Mouse (Mus musculus): ENCODE data around the gene Frem1. TPM values are rescaled to one million over a fixed set of nuclear protein-coding genes. Genes with fewer than 3 reads are reported as not detected.
A peak's percentile ranks its signal among the peaks of the same experiment; 100 is the strongest.

The Frem1 gene
- total RNA-seq, 2 experiments from 2014 or later = 5.1 to 5.9 TPM

GRCm38 (mm10) chr4:83030097-83030496, 22.0 kb downstream of the Frem1 start:
- no peak for DNase-seq

DNA sequence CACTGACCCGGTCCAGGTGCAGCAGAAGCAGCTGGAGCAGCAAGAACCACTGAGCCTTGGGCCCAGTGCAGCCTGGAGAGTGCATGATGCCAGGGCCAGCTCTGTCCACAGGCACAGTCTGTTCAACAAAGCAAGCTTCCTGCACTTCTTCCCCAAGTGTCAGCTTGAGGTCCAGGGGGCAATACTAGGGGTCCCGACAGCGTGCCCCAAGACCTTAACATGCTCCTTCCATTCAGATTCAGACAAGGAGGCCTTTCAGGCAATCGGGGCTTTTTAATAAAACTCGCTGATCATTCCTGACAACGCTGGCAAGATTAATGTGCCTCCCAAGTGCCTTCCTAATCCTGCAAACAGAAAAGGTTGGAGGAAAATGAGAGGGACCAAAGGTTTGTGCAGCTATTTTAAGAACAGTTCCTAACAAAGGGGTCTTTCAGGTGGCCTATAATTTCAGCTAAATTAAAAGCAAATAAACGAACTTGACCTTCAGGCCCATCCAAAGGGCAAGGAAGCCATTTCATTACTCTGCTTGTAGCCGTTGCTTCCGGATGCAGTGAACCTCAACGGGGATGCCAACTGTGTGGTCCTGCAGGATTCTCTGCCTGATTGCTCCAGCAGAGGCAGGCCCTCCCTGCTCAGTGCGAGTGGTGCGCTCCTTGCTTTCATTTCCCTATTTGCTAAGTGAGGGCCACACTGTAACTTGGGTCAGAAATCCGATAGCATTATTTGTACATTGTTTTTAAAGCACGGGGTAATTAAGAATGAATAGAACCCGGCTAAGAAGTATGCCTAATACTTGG, 31.2 kb downstream of the Frem1 start:
- no peak for DNase-seq

DNA sequence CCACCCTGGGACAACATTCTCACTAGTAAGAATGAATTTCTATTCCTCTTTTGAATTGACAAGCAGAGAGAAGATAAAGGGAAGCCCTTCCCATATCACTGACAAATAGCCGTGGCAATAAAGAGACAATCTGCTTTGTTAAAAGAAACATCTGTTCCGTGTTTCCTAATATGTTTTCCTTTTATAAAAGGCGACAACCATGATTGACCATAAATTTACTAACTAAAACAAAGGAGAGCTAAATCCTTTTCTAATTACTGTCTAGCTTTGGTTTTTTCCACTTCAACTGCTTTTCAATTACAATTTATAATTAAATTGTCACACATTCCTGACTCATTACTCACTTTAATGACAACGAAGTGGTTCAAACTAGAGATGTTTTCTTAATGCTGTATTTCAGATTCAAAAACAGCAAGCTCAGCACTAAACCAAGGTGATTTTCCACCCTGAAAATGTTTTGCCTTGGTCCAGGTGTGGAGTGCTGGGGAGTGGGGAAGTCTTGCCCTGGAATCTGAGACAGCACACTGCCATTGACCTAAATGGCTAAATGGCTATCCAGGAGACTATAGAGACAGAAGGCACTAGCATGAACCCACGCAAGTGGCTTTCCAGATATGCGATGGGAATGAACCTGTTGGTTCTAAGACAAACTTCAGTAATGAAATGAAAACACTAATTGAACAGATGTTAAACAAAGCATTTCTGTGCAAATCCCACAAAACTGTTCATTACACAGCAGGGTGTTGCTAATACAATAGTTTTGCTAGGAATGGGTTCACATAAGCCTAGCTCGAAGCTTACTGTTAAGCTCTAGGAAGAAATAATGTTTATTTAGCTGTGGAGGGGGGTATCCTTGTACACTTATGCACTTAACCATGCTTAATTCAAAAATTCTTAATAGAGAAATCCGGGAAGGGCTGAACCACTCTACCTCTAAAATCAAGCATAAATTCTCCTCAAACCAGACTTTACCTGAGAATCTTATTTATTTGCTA, 33.7 kb downstream of the Frem1 start:
- no peak for DNase-seq

DNA sequence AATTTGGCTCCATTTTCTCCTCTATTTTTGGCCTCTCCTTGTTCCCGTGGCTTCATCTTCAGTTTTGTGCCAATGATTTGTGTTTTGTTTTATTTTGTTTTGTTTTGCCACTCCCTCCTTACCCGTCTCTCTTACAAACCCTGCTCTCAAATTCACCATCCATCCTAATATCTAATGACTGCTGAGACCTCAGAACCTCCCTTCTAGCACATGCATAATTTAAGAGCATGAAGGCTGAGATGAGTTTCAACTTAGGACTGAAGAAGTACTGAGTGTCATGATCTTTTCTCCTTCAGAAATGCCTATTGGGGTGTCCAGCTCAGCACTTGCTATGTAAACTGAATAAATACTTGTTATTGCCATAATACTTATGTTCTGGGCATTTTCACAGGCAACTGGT, 37.6 kb downstream of the Frem1 start:
- DNase-seq = no peak

GRCm38 (mm10) chr4:83004086-83004485, 48.1 kb downstream of the Frem1 start:
- DNase-seq = no peak

- DNase-seq = no peak
Observed at GRCm38 (mm10) chr4:82992042-82992441, 60.1 kb downstream of the Frem1 start.

- no peak for DNase-seq
Observed at GRCm38 (mm10) chr4:82990973-82991695, 61.0 kb downstream of the Frem1 start.

DNA sequence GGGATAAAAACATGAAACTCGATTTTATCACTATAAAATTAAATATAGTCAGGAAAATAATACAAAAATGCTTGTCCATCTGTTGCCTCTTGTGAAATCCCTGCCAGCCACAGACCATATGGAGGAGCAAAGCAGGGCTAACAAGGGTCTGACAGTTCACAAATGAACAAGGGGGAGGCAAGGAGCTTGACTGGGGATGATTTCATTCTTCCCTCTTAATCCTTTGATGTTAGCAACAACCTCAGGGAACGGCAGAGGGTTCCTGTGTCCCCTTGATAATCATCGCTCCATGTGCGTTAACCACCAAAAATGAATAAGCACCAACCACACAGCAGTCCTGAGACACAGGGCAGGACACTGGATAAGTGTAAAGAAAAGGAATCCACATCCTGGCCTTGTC, 79.8 kb downstream of the Frem1 start:
- no peak for DNase-seq

DNA sequence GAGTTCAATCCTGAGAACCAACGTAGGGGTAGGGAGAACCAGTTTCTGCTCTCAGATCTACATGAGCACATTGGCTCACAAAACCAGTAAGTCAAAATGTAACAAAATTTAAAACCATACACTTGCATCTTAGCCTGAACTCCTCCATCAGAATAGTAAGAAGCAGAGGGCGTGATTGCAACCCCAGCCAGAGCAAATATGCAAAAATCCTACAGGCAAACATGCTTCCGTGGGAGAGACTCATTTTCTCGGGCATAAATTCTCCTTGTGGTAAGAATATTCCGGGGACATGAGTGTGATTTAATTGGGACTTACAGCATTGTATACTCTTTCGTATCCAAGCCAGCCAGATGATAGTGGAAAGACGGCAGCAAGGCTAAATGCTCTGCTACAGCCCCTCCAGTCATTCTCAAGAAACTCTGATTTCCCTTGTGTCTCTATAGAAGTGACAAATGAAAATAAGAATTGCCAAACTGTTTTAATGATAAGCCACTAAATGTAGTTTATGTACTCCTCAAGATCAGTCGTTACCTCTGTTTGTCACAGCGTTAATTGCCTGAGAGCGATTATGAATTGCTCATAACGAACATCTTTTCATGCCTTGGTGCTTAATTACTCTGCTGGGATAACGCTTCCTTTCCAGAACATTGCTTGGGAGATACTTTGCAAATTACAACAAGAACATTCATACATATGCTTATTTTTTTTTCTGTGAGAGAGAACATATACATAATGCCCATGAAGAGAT, 81.1 kb downstream of the Frem1 start:
- DNase-seq = no peak

- DNase-seq = no peak
Observed at GRCm38 (mm10) chr4:82961024-82961423, 91.1 kb downstream of the Frem1 start.

DNA sequence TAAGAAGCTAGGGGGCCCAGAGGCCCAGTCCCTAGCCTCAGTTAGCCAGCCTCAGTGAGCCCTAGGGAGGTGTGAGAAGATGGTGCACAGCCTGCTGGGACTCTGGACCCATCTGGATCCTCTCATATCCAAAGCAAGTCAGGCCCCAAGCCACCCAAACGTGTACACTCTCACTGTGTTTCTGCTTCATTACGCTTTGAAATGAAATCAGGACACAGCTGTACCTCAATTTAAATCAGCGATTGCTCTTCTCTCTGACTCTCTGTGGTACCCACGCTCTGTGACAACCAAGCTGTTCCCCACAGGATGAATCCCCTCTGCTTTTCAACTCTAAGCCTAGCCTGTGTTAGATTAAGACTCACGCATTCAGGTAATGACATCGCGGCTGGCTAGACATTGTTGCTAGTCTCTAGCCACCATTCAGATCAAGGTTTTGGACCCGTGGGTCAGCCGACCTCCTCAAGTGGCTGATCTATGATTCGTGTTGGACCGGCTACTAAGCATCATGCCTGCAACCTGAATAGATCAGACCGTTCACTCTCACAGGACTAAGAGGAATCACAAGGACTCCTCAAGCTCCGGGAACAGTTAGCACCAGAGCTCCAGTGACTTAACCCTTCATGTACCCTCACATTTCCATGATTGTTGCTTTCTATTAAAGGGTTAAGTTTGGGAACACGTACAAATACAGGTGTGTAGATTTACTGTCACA, 94.2 kb downstream of the Frem1 start:
- DNase-seq = no peak

- DNase-seq = no peak
Observed at GRCm38 (mm10) chr4:82953992-82954391, 98.1 kb downstream of the Frem1 start.

- no peak for DNase-seq
Observed at GRCm38 (mm10) chr4:82949511-82949910, 102.6 kb downstream of the Frem1 start.

- no peak for DNase-seq
Observed at GRCm38 (mm10) chr4:82946721-82947120, 105.4 kb downstream of the Frem1 start.

DNA sequence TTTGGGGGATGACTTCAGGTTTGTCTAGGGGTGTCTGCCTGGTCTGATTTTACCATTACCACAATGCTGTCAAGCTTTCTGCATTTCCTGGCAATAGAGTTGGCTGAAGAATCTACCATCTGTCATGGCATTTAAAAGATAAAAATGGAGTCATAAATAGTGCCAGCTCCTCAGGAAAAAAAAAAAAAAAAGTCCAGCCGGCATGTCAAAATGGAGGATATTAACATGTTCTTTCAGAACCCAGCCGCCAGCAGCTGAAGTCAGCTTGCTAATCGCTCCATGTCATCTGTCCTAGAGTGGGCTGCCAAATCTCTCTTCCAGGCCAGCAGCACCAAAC, 105.9 kb downstream of the Frem1 start:
- no peak for DNase-seq

DNA sequence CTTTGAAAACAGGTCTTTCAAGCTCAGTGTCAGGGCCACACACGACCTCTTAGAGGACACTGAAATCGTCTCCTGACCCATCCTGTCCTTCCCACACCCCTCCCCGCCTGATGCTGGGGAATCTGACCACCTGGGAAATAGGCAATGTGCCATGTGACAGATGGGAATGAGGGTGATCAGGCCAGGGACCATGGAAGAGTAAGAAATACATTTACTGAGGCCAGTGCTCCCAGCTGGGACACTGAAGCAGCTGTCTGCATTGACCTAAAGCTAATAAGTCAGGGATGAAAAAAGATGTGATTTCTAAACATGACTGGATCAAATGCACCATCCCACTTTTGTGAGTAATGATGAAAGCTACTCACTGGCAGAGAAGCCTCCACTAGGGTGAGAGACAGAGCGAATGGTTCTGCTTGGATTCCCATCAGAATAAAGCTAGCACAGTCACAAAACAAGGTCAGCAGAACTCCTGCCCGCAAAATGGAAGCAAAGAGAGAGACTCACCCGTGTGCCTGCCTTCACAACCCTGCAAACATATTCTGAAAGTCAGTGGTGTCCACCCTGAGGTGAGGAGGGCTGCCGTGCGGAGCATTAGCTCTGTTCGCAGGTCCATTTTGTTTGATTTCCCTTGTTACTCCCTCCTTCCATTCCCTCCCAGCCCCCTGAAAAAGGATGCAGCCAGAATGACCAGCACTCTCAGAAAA, 106.4 kb downstream of the Frem1 start:
- DNase-seq = no peak

DNA sequence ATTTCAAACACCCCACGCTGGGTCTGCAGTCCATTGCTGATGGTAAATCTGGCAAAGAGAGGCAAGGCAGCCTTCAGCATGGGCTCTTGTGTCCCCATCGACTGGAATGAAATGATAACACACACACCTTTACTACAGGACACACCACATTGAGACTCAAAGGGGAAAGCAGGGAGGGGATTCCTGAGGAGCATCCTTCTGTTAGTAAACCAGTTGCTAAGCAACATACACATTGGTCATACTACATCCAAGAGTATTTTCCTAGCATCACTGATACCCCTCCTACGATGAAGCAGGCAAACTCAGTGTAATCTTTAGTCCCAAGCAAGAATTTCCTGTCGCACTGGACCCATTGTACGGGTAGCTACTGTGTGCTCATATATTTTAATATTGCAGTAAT, 111.5 kb downstream of the Frem1 start:
- DNase-seq = no peak

- DNase-seq = no peak
Observed at GRCm38 (mm10) chr4:82940248-82940647, 111.9 kb downstream of the Frem1 start.

- DNase-seq = peak; percentile 51
Observed at GRCm38 (mm10) chr4:82934308-82934707, 117.8 kb downstream of the Frem1 start.

DNA sequence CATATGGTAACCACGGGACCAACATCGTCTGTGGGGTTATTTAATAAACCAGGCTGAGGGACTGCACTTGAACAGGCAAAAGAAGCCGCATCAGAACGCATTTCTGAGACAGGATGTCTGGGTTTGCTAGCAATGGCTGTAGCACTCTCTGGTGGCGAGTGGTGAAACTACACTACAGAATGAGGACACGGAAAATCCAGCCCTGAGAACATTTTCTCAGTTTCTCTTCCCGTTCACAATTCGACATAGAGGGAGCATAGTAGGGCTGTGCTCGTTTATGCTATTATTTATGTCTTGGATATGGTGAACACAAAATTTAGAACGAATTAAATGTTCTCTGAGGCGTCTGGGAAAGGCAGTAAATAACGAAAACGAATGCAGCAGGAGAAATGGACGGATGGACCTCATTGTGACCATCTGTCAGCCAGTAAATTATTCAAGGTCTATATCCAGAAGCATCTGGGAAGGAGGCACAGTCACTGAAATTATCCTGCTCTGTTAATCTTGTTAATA, 118.4 kb downstream of the Frem1 start:
- DNase-seq = peak; percentile 84

- DNase-seq = no peak
Observed at GRCm38 (mm10) chr4:82930079-82930478, 122.1 kb downstream of the Frem1 start.

Measured in heart, postnatal 4 days (tissue).